Mouse (Mus musculus): ENCODE measurements around the gene Ccdc24.

- TF ChIP-seq CTCF (IDR thresholded peaks at IDR 0.05; ENCODE audit: control insufficient read depth, insufficient read depth, low read length) = no peak
- peak; percentile 31; the same call in 1 of the 2 replicates for TF ChIP-seq POLR2A (IDR thresholded peaks at IDR 0.05; ENCODE audit: borderline replicate concordance, control insufficient read depth, low read depth, low read length)
These were observed 36.7 kb downstream of the Ccdc24 start for GRCm38 (mm10) chr4:117835531-117836111.
